Mouse (Mus musculus): ENCODE data around the gene Mecom. TPM values are rescaled to one million over a fixed set of nuclear protein-coding genes. Genes with fewer than 3 reads are reported as not detected.

The Mecom gene
- total and polyA plus RNA-seq, 3 experiments: not detected

- Histone ChIP-seq H3K79me2 (replicated peaks; ENCODE audit: control insufficient read depth, extremely low read depth, insufficient read depth, poor library complexity, severe bottlenecking) (no peaks in the 10 kb centered on the region), H3K4me3 (replicated peaks in 1 of 3; ENCODE audit: low read depth in 2 of 3, low read length in 2 of 3, poor library complexity in 1 of 3) (no peak overlapping the region), H3K4me2 (ENCODE audit: insufficient read depth, low read depth, poor library complexity, severe bottlenecking) (no peak overlapping the region), H3K27me3 (replicated peaks) (no peaks in the 10 kb centered on the region), H3K4me1 (ENCODE audit: control insufficient read depth in 1 of 2, insufficient read depth in 2 of 2) (no peaks in the 10 kb centered on the region), H3K9ac (ENCODE audit: insufficient read depth, low read depth) (no peak overlapping the region), H3K9me3 (replicated peaks; ENCODE audit: low read length) (no peaks in the 10 kb centered on the region), H3K36me3 (replicated peaks in 1 of 2; ENCODE audit: control insufficient read depth in 1 of 2, insufficient read depth in 1 of 2, low read length in 1 of 2) (no peaks in the 10 kb centered on the region), H3K27ac (ENCODE audit: insufficient read depth, low read depth) (no peak overlapping the region)
- DNase-seq (ENCODE audit: extremely low read depth): no peak
- in situ Hi-C loops (cut with MboI; ENCODE audit: low pct_ligation_motif_present, low pct_unique_long_range_greater_than_20kb, low sequenced_read_pairs) (no loop called here), dilution Hi-C loops (cut with MboI; ENCODE audit: extremely low pct_ligation_motif_present, extremely low pct_unique_long_range_greater_than_20kb, low sequenced_read_pairs) (no loop called here)
- no peak for TF ChIP-seq EP300 (IDR thresholded peaks at IDR 0.05; ENCODE audit: low read length)
- TF ChIP-seq RCOR1 (conservative IDR thresholded peaks at IDR 0.05; ENCODE audit: low read depth, low read length): no peak
- TF ChIP-seq ELF1 (IDR thresholded peaks at IDR 0.05; ENCODE audit: low read depth, low read length): no peak
- no peak for TF ChIP-seq ZC3H11A (IDR thresholded peaks at IDR 0.05; ENCODE audit: low read depth, low read length)
- TF ChIP-seq BHLHE40 (IDR thresholded peaks at IDR 0.05; ENCODE audit: low read depth, low read length): no peak
- TF ChIP-seq ZNF384 (IDR thresholded peaks at IDR 0.05; ENCODE audit: low read depth, low read length): no peak
- TF ChIP-seq POLR2AphosphoS2 (IDR thresholded peaks at IDR 0.05; ENCODE audit: low read depth, low read length): no peak
- TF ChIP-seq MAZ (IDR thresholded peaks at IDR 0.05; ENCODE audit: low read depth, low read length): no peak
- TF ChIP-seq MAFK (IDR thresholded peaks at IDR 0.05; ENCODE audit: insufficient replicate concordance, low read length): no peak
- TF ChIP-seq MAX (IDR thresholded peaks at IDR 0.05; ENCODE audit: low read length): no peak
- no peak for TF ChIP-seq ZKSCAN1 (IDR thresholded peaks at IDR 0.05; ENCODE audit: borderline replicate concordance, low read depth, low read length)
- no peak for TF ChIP-seq USF1 (IDR thresholded peaks at IDR 0.05; ENCODE audit: low read depth, low read length)
- no peak for TF ChIP-seq UBTF (IDR thresholded peaks at IDR 0.05; ENCODE audit: low read depth, low read length)
- no peak for TF ChIP-seq CHD2 (IDR thresholded peaks at IDR 0.05; ENCODE audit: low read length)
- TF ChIP-seq CHD1 (IDR thresholded peaks at IDR 0.05; ENCODE audit: low read depth, low read length): no peak
- TF ChIP-seq JUN (IDR thresholded peaks at IDR 0.05; ENCODE audit: insufficient read depth, low read depth, low read length): no peak
- no peak for TF ChIP-seq SIN3A (IDR thresholded peaks at IDR 0.05; ENCODE audit: low read length)
Observed at GRCm38 (mm10) chr3:30048792-30049191, 499.0 kb downstream of the Mecom start.

- Histone ChIP-seq H3K4me1 (ENCODE audit: control insufficient read depth in 1 of 2, insufficient read depth in 2 of 2) (no peaks in the 10 kb centered on the region), H3K36me3 (replicated peaks in 1 of 2; ENCODE audit: control insufficient read depth in 1 of 2, insufficient read depth in 1 of 2, low read length in 1 of 2) (no peaks in the 10 kb centered on the region), H3K9ac (ENCODE audit: insufficient read depth, low read depth) (no peak overlapping the region), H3K9me3 (replicated peaks; ENCODE audit: low read length) (no peaks in the 10 kb centered on the region), H3K79me2 (replicated peaks; ENCODE audit: control insufficient read depth, extremely low read depth, insufficient read depth, poor library complexity, severe bottlenecking) (no peaks in the 10 kb centered on the region), H3K4me3 (replicated peaks in 1 of 3; ENCODE audit: low read depth in 2 of 3, low read length in 2 of 3, poor library complexity in 1 of 3) (no peak overlapping the region), H3K27ac (ENCODE audit: insufficient read depth, low read depth) (no peak overlapping the region), H3K27me3 (replicated peaks) (no peaks in the 10 kb centered on the region), H3K4me2 (ENCODE audit: insufficient read depth, low read depth, poor library complexity, severe bottlenecking) (no peak overlapping the region)
- dilution Hi-C loops (cut with MboI; ENCODE audit: extremely low pct_ligation_motif_present, extremely low pct_unique_long_range_greater_than_20kb, low sequenced_read_pairs): no loop called here
- no peak for DNase-seq (ENCODE audit: extremely low read depth)
- in situ Hi-C loops (cut with MboI; ENCODE audit: low pct_ligation_motif_present, low pct_unique_long_range_greater_than_20kb, low sequenced_read_pairs): no loop called here
- TF ChIP-seq CTCF (conservative IDR thresholded peaks at IDR 0.05 in 1 of 2, IDR thresholded peaks at IDR 0.05 in 1 of 2; ENCODE audit: low read depth in 2 of 2, low read length in 2 of 2) (no peak), CHD2 (IDR thresholded peaks at IDR 0.05; ENCODE audit: low read length) (no peak), SMC3 (IDR thresholded peaks at IDR 0.05; ENCODE audit: low read depth, low read length) (no peak), TCF12 (IDR thresholded peaks at IDR 0.05; ENCODE audit: low read depth, low read length) (no peak), SIN3A (IDR thresholded peaks at IDR 0.05; ENCODE audit: low read length) (no peak), POLR2AphosphoS2 (IDR thresholded peaks at IDR 0.05; ENCODE audit: low read depth, low read length) (no peak), RCOR1 (conservative IDR thresholded peaks at IDR 0.05; ENCODE audit: low read depth, low read length) (no peak), POLR2A (IDR thresholded peaks at IDR 0.05; ENCODE audit: low read depth, low read length) (no peak), NELFE (IDR thresholded peaks at IDR 0.05; ENCODE audit: low read depth, low read length) (no peak), MEF2A (IDR thresholded peaks at IDR 0.05; ENCODE audit: borderline replicate concordance, low read depth, low read length) (no peak), ELF1 (IDR thresholded peaks at IDR 0.05; ENCODE audit: low read depth, low read length) (no peak), HCFC1 (IDR thresholded peaks at IDR 0.05; ENCODE audit: low read depth, low read length) (no peak), BHLHE40 (IDR thresholded peaks at IDR 0.05; ENCODE audit: low read depth, low read length) (no peak), CHD1 (IDR thresholded peaks at IDR 0.05; ENCODE audit: low read depth, low read length) (no peak), JUND (conservative IDR thresholded peaks at IDR 0.05; ENCODE audit: low read depth, low read length) (no peak), MXI1 (IDR thresholded peaks at IDR 0.05; ENCODE audit: low read depth, low read length) (no peak), USF1 (IDR thresholded peaks at IDR 0.05; ENCODE audit: low read depth, low read length) (no peak)
Observed at GRCm38 (mm10) chr3:30048157-30048556, 499.7 kb downstream of the Mecom start.

Measured in CH12.LX (cell line).